Mouse (Mus musculus) hindbrain, embryonic 13.5 days (tissue): ENCODE data around the gene Ptk7. TPM values are rescaled to one million over a fixed set of nuclear protein-coding genes. Genes with fewer than 3 reads are reported as not detected.

Experiments
- ATAC-seq: fragments of 200-750 bp; cut with Nextera tagmentation; 2 replicates; pipeline ENCODE4 v1.8.0; 2017; ENCODE audit warnings: moderate TSS enrichment; ENCODE audit not compliant: low FRiP score
- H3K27ac ChIP-seq: fragments of 300-500 bp; sonication (generic); 2 replicates; pipeline ENCODE4 v1.5.1; 2015; ENCODE audit warnings: inconsistent platforms, mild to moderate bottlenecking, moderate library complexity
- H3K27me3 ChIP-seq: fragments of 300-500 bp; sonication (generic); 2 replicates; pipeline ENCODE4 v1.6.1; 2015; ENCODE audit warnings: mild to moderate bottlenecking, inconsistent platforms
- H3K36me3 ChIP-seq: fragments of 300-500 bp; sonication (generic); 2 replicates; pipeline ENCODE4 v1.6.1; 2015; ENCODE audit warnings: mild to moderate bottlenecking, inconsistent platforms
- H3K4me1 ChIP-seq: fragments of 300-500 bp; sonication (generic); replicated peaks from 2 replicates; pipeline ENCODE4 v1.6.1; 2015; ENCODE audit warnings: inconsistent platforms
- H3K4me2 ChIP-seq: fragments of 300-500 bp; sonication (generic); 2 replicates; pipeline ENCODE4 v1.6.1; 2015; ENCODE audit warnings: inconsistent platforms, mild to moderate bottlenecking, moderate library complexity
- H3K4me3 ChIP-seq: fragments of 300-500 bp; sonication (generic); 2 replicates; pipeline ENCODE4 v1.5.1; 2015; ENCODE audit warnings: mild to moderate bottlenecking, inconsistent platforms
- H3K9ac ChIP-seq: fragments of 300-500 bp; sonication (generic); 2 replicates; pipeline ENCODE4 v1.6.1; 2015; ENCODE audit warnings: mild to moderate bottlenecking, inconsistent platforms
- H3K9me3 ChIP-seq: fragments of 300-500 bp; sonication (generic); 2 replicates; pipeline ENCODE4 v1.6.1; 2016; ENCODE audit warnings: inconsistent platforms
- WGBS: fragments of 180-500 bp; shearing (Covaris S2); methylation state at CpG from one replicate; pipeline ENCODE4 v1.1.7; 2015; 5-methylcytosine and 5-hydroxymethylcytosine counted together
- polyA plus RNA-seq: library from polyadenylated mRNA; unstranded; fragments of >200 nt; fragmentation: Nextera tagmentation; extraction: Ambion mirVana; gene quantifications from 2 replicates; pipeline ENCODE4 v1.2.1, GENCODE M21; 2015

Gene Ptk7
- polyA plus RNA-seq, 1 experiment from 2014 or later = 40.7 TPM

- WGBS = 87% methylated on average over 9 of the region's 9 CpGs
- Histone ChIP-seq H3K4me2 (no peak overlapping the region), H3K9ac (no peak overlapping the region), H3K9me3 (no peaks in the 10 kb centered on the region), H3K4me1 (peaks cover 26% of the 10 kb centered on the region), H3K36me3 (peaks cover 61% of the 10 kb centered on the region), H3K4me3 (no peak overlapping the region), H3K27me3 (no peaks in the 10 kb centered on the region), H3K27ac (no peak overlapping the region)
- no peak for ATAC-seq
Measured at GRCm38 (mm10) chr17:46639929-46640328, 10.6 kb upstream of the Ptk7 start.

GRCm38 (mm10) chr17:46636831-46637523 lies 7.7 kb upstream of the Ptk7 start:
- Histone ChIP-seq H3K27ac (peak overlapping the region; percentile 35; the same call in 1 of the 2 replicates), H3K9ac (0 out of 2 replicates have a peak overlapping the region, but pooled peaks have one; percentile 46), H3K36me3 (peaks cover 80% of the 10 kb centered on the region), H3K27me3 (no peaks in the 10 kb centered on the region), H3K4me3 (no peak overlapping the region), H3K4me1 (peaks cover 8% of the 10 kb centered on the region; the same call in 1 of the 2 replicates), H3K4me2 (peak overlapping the region; percentile 25; the same call in 1 of the 2 replicates), H3K9me3 (no peaks in the 10 kb centered on the region)
- peak; percentile 22; the same call in 1 of the 2 replicates for ATAC-seq
- WGBS = 17% methylated on average over 15 of the region's 15 CpGs

GRCm38 (mm10) chr17:46629685-46630441 lies 559 bp upstream of the Ptk7 start:
- Histone ChIP-seq H3K27ac (peak overlapping the region; percentile 95), H3K4me3 (peak overlapping the region; percentile 96), H3K27me3 (no peaks in the 10 kb centered on the region), H3K9me3 (no peaks in the 10 kb centered on the region), H3K4me1 (peaks cover 38% of the 10 kb centered on the region), H3K9ac (peak overlapping the region; percentile 98), H3K4me2 (peak overlapping the region; percentile 71), H3K36me3 (peaks cover 32% of the 10 kb centered on the region)
- WGBS = 6% methylated on average over 12 of the region's 12 CpGs
- peak; percentile 53 for ATAC-seq

- under 1% methylated on average over 13 of the region's 13 CpGs for WGBS
- Histone ChIP-seq H3K9ac (peak overlapping the region; percentile 98), H3K27me3 (no peaks in the 10 kb centered on the region), H3K36me3 (peaks cover 21% of the 10 kb centered on the region), H3K27ac (peak overlapping the region; percentile 95), H3K4me3 (peak overlapping the region; percentile 96), H3K4me1 (peaks cover 52% of the 10 kb centered on the region), H3K9me3 (no peaks in the 10 kb centered on the region), H3K4me2 (peak overlapping the region; percentile 71)
- 0 out of 2 replicates have a peak, but pooled peaks have one; percentile 25 for ATAC-seq
Measured at GRCm38 (mm10) chr17:46628471-46628790, 873 bp downstream of the Ptk7 start.

DNA sequence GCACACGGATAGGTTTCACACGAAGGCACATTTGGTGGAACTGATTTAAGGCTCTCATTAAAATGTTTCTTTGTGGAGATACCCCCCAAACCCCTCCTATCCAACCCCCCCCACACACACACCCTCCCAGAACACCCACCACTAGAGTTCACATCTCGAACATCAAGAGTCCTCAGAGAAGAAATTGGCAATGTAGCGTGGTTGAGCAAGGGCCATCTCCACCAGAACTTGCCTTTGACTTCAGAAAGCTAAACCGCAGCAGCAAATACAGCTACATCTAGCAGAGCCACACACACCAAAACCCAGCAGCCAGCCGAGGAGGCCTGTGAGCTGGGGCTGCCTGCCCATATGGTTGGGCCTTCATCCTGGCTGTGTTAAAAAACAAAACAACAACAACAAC lies 1.9 kb downstream of the Ptk7 start:
- Histone ChIP-seq H3K4me3 (peak overlapping the region; percentile 96), H3K27me3 (no peaks in the 10 kb centered on the region), H3K9me3 (no peaks in the 10 kb centered on the region), H3K4me1 (peaks cover 60% of the 10 kb centered on the region), H3K9ac (peak overlapping the region; percentile 98), H3K4me2 (peak overlapping the region; percentile 71), H3K27ac (no peak overlapping the region), H3K36me3 (peaks cover 11% of the 10 kb centered on the region)
- no peak for ATAC-seq
- 62% methylated on average over 6 of the region's 6 CpGs for WGBS

- ATAC-seq = no peak
- WGBS = 66% methylated on average over 12 of the region's 12 CpGs
- Histone ChIP-seq H3K4me1 (peaks cover 75% of the 10 kb centered on the region), H3K9me3 (no peaks in the 10 kb centered on the region), H3K36me3 (no peaks in the 10 kb centered on the region), H3K4me3 (no peak overlapping the region), H3K9ac (peak overlapping the region; percentile 63), H3K27ac (peak overlapping the region; percentile 70), H3K27me3 (no peaks in the 10 kb centered on the region), H3K4me2 (peak overlapping the region; percentile 26; the same call in 1 of the 2 replicates)
Measured at GRCm38 (mm10) chr17:46624598-46624997, 4.7 kb downstream of the Ptk7 start.

DNA sequence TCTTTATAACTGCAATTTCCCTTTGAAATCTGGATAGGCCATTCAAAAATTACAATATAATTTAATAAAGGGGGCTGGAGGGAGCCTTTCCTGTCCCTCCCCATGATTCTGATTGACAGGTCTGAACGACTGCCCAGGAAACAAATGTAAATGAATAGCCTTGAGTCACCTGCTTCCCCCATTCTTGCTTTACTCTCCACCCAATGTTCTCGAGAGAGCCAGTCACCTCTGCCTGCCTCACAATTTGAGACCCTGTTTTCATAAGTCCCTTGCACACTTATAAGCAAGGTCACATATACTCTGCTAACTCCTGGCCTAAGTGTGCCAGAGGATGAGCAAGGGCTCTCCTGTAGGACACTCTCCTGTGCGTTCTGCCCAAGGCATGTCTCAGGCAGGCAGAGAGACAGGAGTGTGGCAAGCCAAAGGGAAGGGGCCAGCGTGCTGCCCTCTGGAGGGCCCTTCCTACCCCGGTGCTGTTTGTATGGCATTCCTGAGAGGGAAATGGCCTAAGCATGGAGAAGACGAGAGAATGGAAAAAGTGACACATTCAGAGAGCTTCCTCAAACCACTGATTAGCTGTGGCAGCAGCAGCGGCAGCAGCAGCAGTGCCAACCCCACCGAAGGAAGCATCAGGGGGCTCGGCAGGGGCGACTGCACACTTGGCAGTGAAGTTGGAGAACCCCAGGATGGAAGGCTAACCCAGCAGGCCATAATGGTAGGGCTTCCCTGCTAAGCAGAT lies 5.3 kb downstream of the Ptk7 start:
- H3K27ac ChIP-seq = peak overlapping the region; percentile 70
- no peak overlapping the region for H3K4me3 ChIP-seq
- 28% methylated on average over 10 of the region's 10 CpGs for WGBS
- peak overlapping the region; percentile 26; the same call in 1 of the 2 replicates for H3K4me2 ChIP-seq
- ATAC-seq = no peak
- no peaks in the 10 kb centered on the region for H3K9me3 ChIP-seq
- H3K9ac ChIP-seq = peak overlapping the region; percentile 63
- no peaks in the 10 kb centered on the region for H3K27me3 ChIP-seq
- H3K4me1 ChIP-seq = peaks cover 79% of the 10 kb centered on the region
- no peaks in the 10 kb centered on the region for H3K36me3 ChIP-seq

DNA sequence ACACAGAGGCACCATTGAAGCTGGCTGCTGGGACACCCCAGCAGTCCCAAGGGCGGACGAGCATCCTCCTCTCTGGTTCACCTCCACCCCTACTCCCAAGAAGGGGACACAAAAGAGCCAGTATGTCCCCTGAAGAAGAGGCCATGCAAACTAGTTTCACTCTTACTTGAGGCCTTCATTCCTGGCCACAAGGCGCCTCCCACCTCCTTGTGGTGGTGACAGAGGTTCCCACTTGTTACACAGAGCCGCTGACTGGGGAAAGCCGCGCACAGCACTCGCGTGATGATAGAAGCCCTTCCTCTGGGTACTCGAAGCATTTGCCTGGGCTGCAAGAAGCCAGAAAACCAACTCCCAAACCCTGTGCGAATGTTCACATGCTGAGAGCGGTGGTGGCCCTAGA lies 7.0 kb downstream of the Ptk7 start:
- 82% methylated on average over 11 of the region's 11 CpGs for WGBS
- H3K9ac ChIP-seq = no peak overlapping the region
- peaks cover 87% of the 10 kb centered on the region for H3K4me1 ChIP-seq
- no peak overlapping the region for H3K4me3 ChIP-seq
- H3K9me3 ChIP-seq = no peaks in the 10 kb centered on the region
- H3K27me3 ChIP-seq = no peaks in the 10 kb centered on the region
- no peaks in the 10 kb centered on the region for H3K36me3 ChIP-seq
- H3K4me2 ChIP-seq = no peak overlapping the region
- no peak overlapping the region for H3K27ac ChIP-seq
- no peak for ATAC-seq

GRCm38 (mm10) chr17:46621324-46621723 lies 8.0 kb downstream of the Ptk7 start:
- ATAC-seq = no peak
- Histone ChIP-seq H3K36me3 (no peaks in the 10 kb centered on the region), H3K4me2 (peak overlapping the region; percentile 4; the same call in 1 of the 2 replicates), H3K4me1 (peaks cover 85% of the 10 kb centered on the region), H3K9me3 (no peaks in the 10 kb centered on the region), H3K27ac (peak overlapping the region; percentile 67), H3K27me3 (no peaks in the 10 kb centered on the region), H3K4me3 (no peak overlapping the region), H3K9ac (no peak overlapping the region)
- WGBS = 66% methylated on average over 15 of the region's 15 CpGs

GRCm38 (mm10) chr17:46619683-46620357 lies 9.5 kb downstream of the Ptk7 start:
- Histone ChIP-seq H3K9ac (peak overlapping the region; percentile 65), H3K27ac (peak overlapping the region; percentile 88), H3K9me3 (no peaks in the 10 kb centered on the region), H3K27me3 (no peaks in the 10 kb centered on the region), H3K36me3 (no peaks in the 10 kb centered on the region), H3K4me1 (peaks cover 81% of the 10 kb centered on the region), H3K4me3 (no peak overlapping the region), H3K4me2 (peak overlapping the region; percentile 38)
- ATAC-seq = no peak
- WGBS = 29% methylated on average over 16 of the region's 16 CpGs

DNA sequence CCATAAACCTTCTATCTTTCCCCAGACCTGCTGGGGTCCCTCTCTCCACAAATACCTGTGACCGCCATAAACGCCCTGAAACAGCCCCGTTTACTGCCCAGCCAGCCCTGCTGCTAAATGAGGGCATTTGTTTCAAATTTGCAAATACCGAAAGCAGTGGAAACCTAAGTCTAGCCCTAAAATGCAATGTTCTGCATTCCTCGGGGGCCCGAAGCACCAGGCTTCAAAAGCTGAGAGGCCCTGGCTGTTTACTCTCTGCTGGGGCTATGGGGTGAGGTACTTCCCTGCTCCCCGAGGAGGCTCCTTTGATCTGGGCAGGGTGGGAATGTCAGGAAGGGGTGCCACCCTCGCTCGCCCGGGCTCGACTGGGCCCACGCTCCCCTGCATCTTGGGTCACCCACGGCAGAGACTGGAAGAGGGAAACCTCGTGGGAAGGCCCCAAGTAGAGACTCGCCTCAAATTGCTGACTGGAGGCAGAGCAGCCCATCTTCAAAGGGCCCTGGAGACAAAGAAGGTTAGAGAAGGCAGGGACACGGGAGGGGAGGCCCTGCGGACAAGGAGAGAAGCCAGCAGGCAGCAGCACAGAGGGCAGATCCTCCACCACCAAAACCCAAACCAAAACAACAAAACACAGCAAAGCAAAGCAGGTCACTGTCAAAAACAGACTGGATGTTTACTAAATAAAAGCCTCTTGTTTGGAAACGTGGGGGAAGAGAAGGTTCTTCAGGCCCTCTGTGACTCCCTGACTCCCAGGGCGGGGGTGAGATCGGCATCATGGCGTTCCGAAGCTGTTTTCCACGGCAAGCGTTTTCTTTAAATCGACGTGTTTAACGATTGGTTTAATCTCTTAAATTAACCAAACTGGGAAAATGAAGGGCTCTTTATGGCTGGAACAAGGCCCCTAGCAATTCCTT lies 10.3 kb downstream of the Ptk7 start:
- H3K4me2 ChIP-seq = peak overlapping the region; percentile 38
- peak; percentile 29; the same call in 1 of the 2 replicates for ATAC-seq
- peaks cover 74% of the 10 kb centered on the region for H3K4me1 ChIP-seq
- peak overlapping the region; percentile 88 for H3K27ac ChIP-seq
- H3K9ac ChIP-seq = peak overlapping the region; percentile 65
- 5% methylated on average over 27 of the region's 27 CpGs for WGBS
- H3K9me3 ChIP-seq = no peaks in the 10 kb centered on the region
- H3K36me3 ChIP-seq = no peaks in the 10 kb centered on the region
- H3K27me3 ChIP-seq = no peaks in the 10 kb centered on the region
- H3K4me3 ChIP-seq = no peak overlapping the region
